Mouse (Mus musculus) liver, postnatal 0 days (tissue): Measurements from ENCODE around the gene Sds.

Source experiments
- CTCF ChIP-seq: sonication (generic); IDR thresholded peaks from 2 replicates; pipeline ENCODE4 v1.5.1; 2016; ENCODE audit warnings: antibody characterized with exemption, low read depth
- EP300 ChIP-seq: IDR thresholded peaks from 2 replicates; pipeline ENCODE4 v1.6.1; 2016; ENCODE audit warnings: antibody characterized with exemption, low read depth, mild to moderate bottlenecking

DNA sequence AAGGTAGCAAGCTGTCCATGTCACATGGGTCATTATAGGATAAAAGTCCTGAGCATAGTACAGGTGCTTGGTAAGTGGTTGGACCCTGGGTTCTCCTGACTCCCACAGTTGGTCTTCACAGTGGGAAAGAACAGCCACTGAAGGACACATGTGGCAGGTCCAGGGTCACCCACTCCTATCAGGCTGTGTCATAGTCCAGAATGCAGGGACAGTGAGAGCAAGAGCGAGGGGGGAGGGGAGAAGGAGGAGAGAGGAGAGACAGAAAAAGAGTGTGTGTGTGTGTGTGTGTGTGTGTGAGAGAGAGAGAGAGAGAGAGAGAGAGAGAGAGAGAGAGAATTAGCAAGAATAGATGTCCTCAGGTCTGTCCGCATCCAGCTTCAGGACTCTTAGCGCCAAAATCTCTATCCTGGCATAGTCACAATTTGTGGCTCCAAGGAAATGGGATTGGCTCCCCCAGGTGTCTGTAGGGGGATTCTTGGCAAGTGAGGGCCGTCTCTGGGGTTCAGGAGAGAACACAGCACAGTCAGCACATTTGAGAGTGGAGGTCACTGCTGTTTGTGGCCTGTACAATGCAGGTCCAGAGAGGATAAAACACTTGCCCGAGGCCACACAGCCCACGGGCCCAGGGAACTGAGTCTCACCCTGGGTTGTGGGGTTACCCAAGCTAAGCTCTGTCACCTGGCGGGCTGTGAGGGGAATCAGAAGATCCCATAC, 19.3 kb upstream of the Sds start:
- TF ChIP-seq EP300 = no peak
- no peak for TF ChIP-seq CTCF
